ENCODE assay signal across 17 mouse cellular contexts in genomic region chr13:99223917-99224316, GRCm38 (mm10).
"Had no signal": no experiment of that assay in that cellular context is flagged by ENCODE, and none has a peak within 500 bp of the region (broad histone marks: within the 10 kb centered on the region; RNA-seq: fewer than 3 reads in every experiment).

No protein-coding gene starts in this region.

- H3K36me3 ChIP-seq: midbrain, embryonic 10.5 days; midbrain, embryonic 13.5 days; neural tube, embryonic 13.5 days; neural tube, embryonic 15.5 days had no signal

- H3K4me3 ChIP-seq: midbrain, embryonic 10.5 days; midbrain, embryonic 13.5 days; myocyte; neural tube, embryonic 13.5 days; neural tube, embryonic 15.5 days had no signal

- H3K27me3 ChIP-seq: midbrain, embryonic 13.5 days; neural tube, embryonic 13.5 days; neural tube, embryonic 15.5 days had no signal

- H3K4me1 ChIP-seq: midbrain, embryonic 10.5 days; midbrain, embryonic 13.5 days; neural tube, embryonic 13.5 days; neural tube, embryonic 15.5 days had no signal

- DNase-seq: lung, adult 18-20 months; lung, embryonic 14.5 days; lung, postnatal 10 days; lung, postnatal 4 days; retina, postnatal 1 day; right cerebral cortex, adult 18-20 months; right cerebral cortex, postnatal 25 days; right cerebral cortex, postnatal 4 days; spleen, adult 18-20 months; thymus, adult 18-20 months; thymus, postnatal 14 days; thymus, postnatal 36 days had no signal

- H3K9ac ChIP-seq: lung, embryonic 14.5 days; midbrain, embryonic 13.5 days; neural tube, embryonic 13.5 days; neural tube, embryonic 15.5 days had no signal

- H3K27ac ChIP-seq: midbrain, embryonic 10.5 days; midbrain, embryonic 13.5 days; neural tube, embryonic 13.5 days; neural tube, embryonic 15.5 days had no signal
